Mouse (Mus musculus) right cerebral cortex, postnatal 10 days (tissue): ENCODE data around the gene Gm15130.

ENCODE experiments used
- DNase-seq, 2 experiments: peaks; one replicate each; pipeline ENCODE4 v3.0.0; 2021; ENCODE audit warnings: low spot score in 2 of 2

The Gm15130 gene

DNA sequence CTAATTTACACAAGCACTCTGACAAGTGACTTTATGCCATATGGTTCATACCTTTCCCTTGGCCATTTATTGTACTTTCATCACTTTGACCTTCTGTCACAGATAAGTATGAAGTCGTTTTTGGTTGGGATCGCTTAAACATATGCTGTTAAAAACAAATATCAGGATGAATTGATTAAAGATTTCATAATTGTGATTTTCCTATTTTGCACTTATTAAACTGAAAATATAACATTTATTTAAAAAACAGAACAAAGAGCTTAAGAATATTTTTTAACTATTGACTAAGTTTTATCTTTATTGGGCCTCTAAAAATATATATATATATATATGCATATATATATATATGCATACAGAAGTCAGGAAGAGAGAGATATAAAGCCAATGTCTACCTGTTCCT is at the start of gene Gm15130:
Gene Gm15130, minus strand, starts transcription at position 101 of the 400 bp plus-strand sequence.
- no peak for DNase-seq

DNA sequence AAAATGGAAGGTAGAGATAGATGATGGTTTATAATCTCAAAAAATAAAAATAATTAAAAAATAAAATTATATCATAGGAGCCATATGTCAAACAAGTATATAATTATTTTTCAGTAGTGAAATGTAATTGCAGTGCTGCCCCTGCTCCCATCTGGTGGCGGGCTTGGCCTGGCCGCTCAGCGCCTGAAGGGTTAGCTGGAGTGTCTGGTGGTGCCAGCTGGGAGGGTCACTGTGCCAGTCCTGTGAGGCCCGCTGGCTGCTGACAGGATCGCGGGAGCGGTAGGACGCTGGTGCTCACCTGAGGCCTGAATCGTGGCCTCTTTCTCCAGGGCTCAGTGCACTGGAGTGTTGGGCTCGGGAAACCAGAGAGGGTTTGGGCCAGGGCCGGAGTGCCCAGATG is 29.3 kb upstream of the Gm15130 start:
- no peak for DNase-seq

DNA sequence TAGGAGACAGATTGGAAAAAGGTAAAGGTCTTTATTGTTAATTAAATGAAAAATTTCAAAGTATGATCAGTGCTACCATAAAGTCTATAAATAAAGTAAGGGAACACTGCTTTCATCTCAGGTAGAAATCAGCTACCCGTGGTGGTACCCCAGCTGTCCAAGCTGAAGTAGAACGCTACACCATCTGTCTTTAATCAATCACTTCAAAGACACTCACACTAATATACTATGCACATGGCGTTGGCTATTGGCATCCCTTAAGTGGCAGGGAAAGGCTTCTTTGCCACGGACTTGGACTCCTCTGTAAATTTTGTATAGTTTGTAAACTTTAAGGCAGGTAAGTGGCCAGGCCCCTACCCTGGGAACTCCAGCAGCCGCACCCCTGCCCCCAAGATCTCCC is 17.0 kb downstream of the Gm15130 start:
- no peak for DNase-seq

DNA sequence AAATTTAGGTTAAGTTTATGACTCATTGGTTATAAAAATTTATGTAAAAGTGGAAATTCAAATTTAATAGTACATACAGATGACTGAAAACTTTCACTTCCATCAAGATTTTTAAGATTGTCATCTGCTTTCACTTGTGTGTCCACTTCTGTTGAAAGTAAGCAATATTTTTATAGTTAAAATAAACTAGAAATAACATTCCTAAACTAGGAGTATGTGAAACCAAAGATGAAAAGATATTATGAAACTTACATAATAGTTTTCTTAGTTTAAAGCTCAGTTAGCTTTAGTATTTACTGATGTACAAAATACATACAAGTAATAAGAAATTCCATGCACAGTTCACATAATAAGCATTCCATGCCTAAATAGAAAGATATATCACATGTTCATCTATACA is 46.9 kb downstream of the Gm15130 start, which contains the start of gene Gm13941:
Gene Gm13941, minus strand, starts transcription at position 101 of the 400 bp plus-strand sequence.
- DNase-seq: no peak
